Mouse (Mus musculus): ENCODE measurements around the gene Smad5. TPM values are rescaled to one million over a fixed set of nuclear protein-coding genes. Genes with fewer than 3 reads are reported as not detected.

The Smad5 gene
- total and polyA plus RNA-seq, 3 experiments: 8.0 to 11.3 TPM; not detected in 1

Other genes with a start within 250 kb of the Smad5 start
- not detected in 2 replicates for gene Il9, start 220.8 kb upstream of the Smad5 start, total RNA-seq (2012; rRNA removed)
- not detected for gene Il9, start 220.8 kb upstream of the Smad5 start, polyA plus RNA-seq (2012; ENCODE audit: insufficient read depth in 1 of 2, insufficient read length in 2 of 2, low read depth in 1 of 2, low replicate concordance in 2 of 2, missing spikeins in 1 of 2)
- not detected in 2 replicates for gene Fbxl21, start 180.5 kb upstream of the Smad5 start, total RNA-seq (2012; rRNA removed)
- not detected for gene Fbxl21, start 180.5 kb upstream of the Smad5 start, polyA plus RNA-seq (2012; ENCODE audit: insufficient read depth in 1 of 2, insufficient read length in 2 of 2, low read depth in 1 of 2, low replicate concordance in 2 of 2, missing spikeins in 1 of 2)
- gene Lect2, start 154.5 kb upstream of the Smad5 start, total RNA-seq (2012; rRNA removed): not detected in 2 replicates
- gene Lect2, start 154.5 kb upstream of the Smad5 start, polyA plus RNA-seq (2012; ENCODE audit: insufficient read depth in 1 of 2, insufficient read length in 2 of 2, low read depth in 1 of 2, low replicate concordance in 2 of 2, missing spikeins in 1 of 2): not detected
- not detected in 2 replicates for gene Tgfbi, start 93.5 kb upstream of the Smad5 start, total RNA-seq (2012; rRNA removed)
- not detected for gene Tgfbi, start 93.5 kb upstream of the Smad5 start, polyA plus RNA-seq (2012; ENCODE audit: insufficient read depth in 1 of 2, insufficient read length in 2 of 2, low read depth in 1 of 2, low replicate concordance in 2 of 2, missing spikeins in 1 of 2)
- not detected in 2 replicates for gene Gm45623, start 50.8 kb downstream of the Smad5 start, total RNA-seq (2012; rRNA removed)
- not detected for gene Gm45623, start 50.8 kb downstream of the Smad5 start, polyA plus RNA-seq (2012; ENCODE audit: insufficient read depth in 1 of 2, insufficient read length in 2 of 2, low read depth in 1 of 2, low replicate concordance in 2 of 2, missing spikeins in 1 of 2)
- gene Trpc7, start 193.0 kb downstream of the Smad5 start, total RNA-seq (2012; rRNA removed): not detected in 2 replicates
- gene Trpc7, start 193.0 kb downstream of the Smad5 start, polyA plus RNA-seq (2012; ENCODE audit: insufficient read depth in 1 of 2, insufficient read length in 2 of 2, low read depth in 1 of 2, low replicate concordance in 2 of 2, missing spikeins in 1 of 2): not detected

Data from MEL (cell line).